Mouse (Mus musculus) intestine, embryonic 14.5 days (tissue): Measurements from ENCODE around the gene Rims4. TPM values are rescaled to one million over a fixed set of nuclear protein-coding genes. Genes with fewer than 3 reads are reported as not detected.

ENCODE experiments used
- ATAC-seq: fragments of 200-750 bp; cut with Nextera tagmentation; replicated peaks from 2 replicates; pipeline ENCODE4 v1.8.0; 2017; ENCODE audit warnings: low read depth, moderate number of reproducible peaks, moderate TSS enrichment, moderate library complexity; ENCODE audit not compliant: low FRiP score, low TSS enrichment
- DNase-seq: peaks from one replicate; pipeline ENCODE4 v3.0.0-alpha.2; 2018; ENCODE audit warnings: low spot score
- H3K27ac ChIP-seq: fragments of 300-500 bp; sonication (generic); 2 replicates; pipeline ENCODE4 v1.5.1; 2014; ENCODE audit warnings: low read depth, mild to moderate bottlenecking, control low read depth
- H3K27me3 ChIP-seq: fragments of 300-500 bp; sonication (generic); replicated peaks from 2 replicates; pipeline ENCODE4 v1.6.1; 2014; ENCODE audit warnings: low read length, control low read depth; ENCODE audit not compliant: control insufficient read depth, insufficient read depth
- H3K36me3 ChIP-seq: fragments of 300-500 bp; sonication (generic); 2 replicates; pipeline ENCODE4 v1.6.1; 2014; ENCODE audit warnings: low read length, control low read depth; ENCODE audit not compliant: control insufficient read depth, insufficient read depth
- H3K4me1 ChIP-seq: fragments of 300-500 bp; sonication (generic); replicated peaks from 2 replicates; pipeline ENCODE4 v1.6.1; 2014; ENCODE audit warnings: low read length, control low read depth, mixed read lengths; ENCODE audit not compliant: control insufficient read depth, insufficient read depth
- H3K4me2 ChIP-seq: fragments of 300-500 bp; sonication (generic); 2 replicates; pipeline ENCODE4 v1.6.1; 2014; ENCODE audit warnings: low read length
- H3K4me3 ChIP-seq: fragments of 300-500 bp; sonication (generic); 2 replicates; pipeline ENCODE4 v1.5.1; 2014; ENCODE audit warnings: low read depth, low read length, control low read depth, mixed read lengths
- H3K9ac ChIP-seq: fragments of 300-500 bp; sonication (generic); 2 replicates; pipeline ENCODE4 v1.6.1; 2014; ENCODE audit warnings: mild to moderate bottlenecking, low read length
- H3K9me3 ChIP-seq: fragments of 300-500 bp; sonication (generic); 2 replicates; pipeline ENCODE4 v1.6.1; 2016; ENCODE audit warnings: low read length, control low read depth; ENCODE audit not compliant: control insufficient read depth
- WGBS: fragments of 180-500 bp; shearing (Covaris S2); extraction: QIAGEN DNeasy Blood & Tissue Kit; methylation state at CpG from one replicate; pipeline ENCODE4 v1.1.7; 2014; 5-methylcytosine and 5-hydroxymethylcytosine counted together
- polyA plus RNA-seq: library from polyadenylated mRNA; unstranded; fragments of >200 nt; fragmentation: Nextera tagmentation; extraction: Ambion mirVana; gene quantifications from 2 replicates; pipeline ENCODE4 v1.2.1, GENCODE M21; 2014

Gene Rims4
- polyA plus RNA-seq, 1 experiment from 2014 or later: 0.30 TPM

- H3K4me2 ChIP-seq: no peak overlapping the region
- H3K27me3 ChIP-seq: no peaks in the 10 kb centered on the region
- WGBS: 88% methylated on average over 9 of the region's 9 CpGs
- H3K9ac ChIP-seq: no peak overlapping the region
- no peaks in the 10 kb centered on the region for H3K36me3 ChIP-seq
- ATAC-seq (no peak), DNase-seq (no peak)
- H3K27ac ChIP-seq: no peak overlapping the region
- no peaks in the 10 kb centered on the region for H3K4me1 ChIP-seq
- H3K4me3 ChIP-seq: no peak overlapping the region
- no peaks in the 10 kb centered on the region for H3K9me3 ChIP-seq
These were observed 52.4 kb downstream of the Rims4 start for GRCm38 (mm10) chr2:163866061-163866460.

DNA sequence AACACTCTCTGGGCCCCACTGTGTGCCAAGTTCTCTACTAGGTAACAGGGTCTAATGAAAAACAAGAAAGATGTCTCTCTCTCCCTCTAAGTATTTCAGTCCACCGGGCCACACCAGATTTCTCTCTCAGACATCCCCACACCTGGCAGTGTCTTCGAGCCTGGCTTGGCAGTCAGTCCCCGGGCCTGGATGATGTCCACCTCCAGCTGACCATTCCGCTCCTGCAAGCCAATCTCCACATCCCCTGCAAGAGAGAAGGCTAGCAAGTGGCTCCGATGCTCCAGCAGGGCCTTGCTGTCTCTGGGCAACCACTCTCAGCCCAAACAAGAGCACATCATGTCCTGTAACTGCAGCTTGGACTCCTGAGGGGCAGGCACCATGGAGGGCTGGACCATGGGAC, 53.2 kb downstream of the Rims4 start:
- DNase-seq (no peak), ATAC-seq (no peak)
- H3K9me3 ChIP-seq: no peaks in the 10 kb centered on the region
- H3K9ac ChIP-seq: no peak overlapping the region
- no peaks in the 10 kb centered on the region for H3K4me1 ChIP-seq
- no peak overlapping the region for H3K4me2 ChIP-seq
- no peaks in the 10 kb centered on the region for H3K36me3 ChIP-seq
- H3K27me3 ChIP-seq: no peaks in the 10 kb centered on the region
- no peak overlapping the region for H3K4me3 ChIP-seq
- no peak overlapping the region for H3K27ac ChIP-seq
- WGBS: 88% methylated on average over 5 of the region's 5 CpGs

DNA sequence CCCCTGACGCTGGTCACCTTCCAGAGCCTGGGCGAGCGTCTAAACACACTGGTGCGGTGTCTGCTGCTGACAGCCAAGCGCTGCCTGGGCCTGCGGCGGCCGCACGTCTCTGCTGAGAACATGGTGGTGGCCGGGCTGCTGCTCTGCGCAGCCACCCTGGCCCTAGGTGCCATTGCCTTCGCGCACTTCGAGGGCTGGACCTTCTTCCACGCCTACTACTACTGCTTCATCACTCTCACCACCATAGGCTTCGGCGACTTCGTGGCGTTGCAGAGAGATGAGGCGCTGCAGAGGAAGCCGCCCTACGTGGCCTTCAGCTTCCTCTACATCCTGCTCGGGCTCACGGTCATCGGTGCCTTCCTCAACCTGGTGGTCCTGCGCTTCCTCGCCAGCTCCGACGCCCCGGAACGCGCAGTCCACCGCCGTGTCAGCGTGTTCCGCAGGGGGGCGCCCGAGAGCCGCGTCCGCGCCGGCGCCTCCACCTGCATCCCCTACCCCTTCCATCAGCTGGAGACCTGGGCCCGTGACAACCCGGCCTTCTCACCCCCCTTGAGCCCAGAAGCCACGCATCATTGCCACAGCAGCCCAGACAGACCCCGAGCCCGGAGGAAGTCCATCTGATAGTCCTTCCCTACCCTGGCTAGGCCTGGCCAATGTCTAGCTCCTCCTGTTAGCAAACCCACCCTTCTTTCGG, 60.1 kb downstream of the Rims4 start:
- DNase-seq (peak; percentile 77), ATAC-seq (peak; percentile 66; the same call in 1 of the 2 replicates)
- no peak overlapping the region for H3K27ac ChIP-seq
- 12% methylated on average over 50 of the region's 50 CpGs for whole genome bisulfite sequencing
- peaks cover 7% of the 10 kb centered on the region for H3K4me1 ChIP-seq
- no peaks in the 10 kb centered on the region for H3K36me3 ChIP-seq
- peak overlapping the region; percentile 38 for H3K4me2 ChIP-seq
- no peaks in the 10 kb centered on the region for H3K9me3 ChIP-seq
- H3K27me3 ChIP-seq: peaks cover 54% of the 10 kb centered on the region
- no peak overlapping the region for H3K9ac ChIP-seq
- H3K4me3 ChIP-seq: peak overlapping the region; percentile 10; the same call in 1 of the 2 replicates

DNA sequence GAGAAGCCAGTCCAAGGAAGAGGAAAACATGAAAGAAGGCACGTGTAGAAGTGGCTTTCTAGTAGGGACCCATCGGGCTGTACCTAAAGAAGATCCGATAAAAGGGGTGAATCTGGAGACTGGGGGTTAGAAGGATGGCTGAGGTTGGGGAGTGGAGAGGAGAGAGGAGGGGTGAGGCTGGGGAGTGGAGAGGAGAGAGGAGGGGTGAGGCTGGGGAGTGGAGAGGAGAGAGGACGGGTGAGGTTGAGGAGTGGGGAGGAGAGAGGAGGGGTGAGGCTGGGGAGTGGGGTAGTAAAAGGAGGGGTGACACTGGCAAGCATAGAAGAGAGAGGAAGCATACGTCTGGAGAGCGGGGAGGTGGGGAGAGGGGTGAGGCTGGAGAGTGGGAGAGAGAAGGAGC, 61.2 kb downstream of the Rims4 start:
- Histone ChIP-seq H3K9me3 (no peaks in the 10 kb centered on the region), H3K4me1 (peaks cover 7% of the 10 kb centered on the region), H3K4me2 (no peak overlapping the region), H3K27me3 (peaks cover 63% of the 10 kb centered on the region), H3K36me3 (no peaks in the 10 kb centered on the region), H3K9ac (no peak overlapping the region), H3K4me3 (no peak overlapping the region), H3K27ac (no peak overlapping the region)
- no peak for DNase-seq
- 71% methylated on average over 6 of the region's 6 CpGs for WGBS
- ATAC-seq: no peak

DNA sequence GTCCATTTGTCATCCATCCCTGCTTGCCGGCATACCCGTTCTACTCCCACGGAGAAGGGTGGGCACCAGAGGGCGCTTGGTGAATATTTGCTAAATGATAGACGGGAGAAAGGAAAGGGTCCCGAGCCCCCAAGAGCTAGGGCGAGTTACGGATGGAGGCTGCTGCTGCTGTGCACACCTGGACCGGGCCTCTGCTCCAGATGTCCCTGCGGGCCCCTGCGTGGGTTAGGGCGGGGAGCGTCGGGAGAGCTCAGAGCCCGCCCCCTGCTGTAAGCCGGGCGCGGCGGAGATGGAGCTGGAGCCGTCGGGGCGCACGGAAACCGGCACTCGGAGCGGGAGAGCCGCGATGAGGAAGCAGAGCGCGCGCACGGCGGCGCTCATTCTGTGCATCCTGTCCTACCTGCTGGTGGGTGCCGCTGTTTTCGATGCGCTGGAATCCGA, 65.0 kb downstream of the Rims4 start, which contains the start of gene Kcnk15:
Gene Kcnk15 (plus strand): TSS at position 191 of the 441 bp plus-strand sequence.
- Histone ChIP-seq H3K9me3 (no peaks in the 10 kb centered on the region), H3K9ac (no peak within 1 kb of the TSS), H3K27me3 (peaks cover 80% of the 10 kb centered on the region), H3K4me1 (peaks cover 4% of the 10 kb centered on the region), H3K4me2 (peak within 1 kb of the TSS; percentile 26), H3K27ac (no peak within 1 kb of the TSS), H3K36me3 (no peaks in the 10 kb centered on the region), H3K4me3 (peak within 1 kb of the TSS; percentile 10)
- 2% methylated on average over 32 of the region's 38 CpGs for WGBS
- DNase-seq: peak; percentile 64
- no peak for ATAC-seq

GRCm38 (mm10) chr2:163842043-163842442, 76.4 kb downstream of the Rims4 start:
- H3K27me3 ChIP-seq: no peaks in the 10 kb centered on the region
- no peak overlapping the region for H3K4me2 ChIP-seq
- H3K4me3 ChIP-seq: no peak overlapping the region
- H3K4me1 ChIP-seq: no peaks in the 10 kb centered on the region
- H3K36me3 ChIP-seq: no peaks in the 10 kb centered on the region
- WGBS: 71% methylated on average over 4 of the region's 4 CpGs
- DNase-seq: no peak
- no peak overlapping the region for H3K9ac ChIP-seq
- no peak for ATAC-seq
- H3K27ac ChIP-seq: no peak overlapping the region
- no peaks in the 10 kb centered on the region for H3K9me3 ChIP-seq

DNA sequence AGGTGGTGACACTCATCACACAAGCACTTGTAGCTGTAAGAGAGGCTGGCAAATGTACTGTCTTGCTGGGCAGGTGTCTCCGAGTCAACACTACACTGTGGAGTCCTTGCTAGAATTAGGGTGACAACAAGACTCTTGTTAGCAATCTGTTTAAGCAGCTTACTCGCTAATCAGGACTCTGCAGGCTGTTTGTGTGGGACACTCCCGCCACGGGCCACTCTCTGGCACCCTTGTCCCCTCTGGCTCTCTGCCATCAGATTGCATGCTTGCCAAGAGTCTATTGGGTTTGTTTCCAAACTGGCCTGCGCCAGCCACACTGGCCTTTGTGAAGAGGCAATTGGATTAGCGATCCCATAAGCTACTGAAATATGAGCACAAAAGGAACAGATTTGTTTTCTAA, 79.0 kb downstream of the Rims4 start:
- no peaks in the 10 kb centered on the region for H3K27me3 ChIP-seq
- ATAC-seq: no peak
- H3K9me3 ChIP-seq: no peaks in the 10 kb centered on the region
- no peak for DNase-seq
- H3K4me2 ChIP-seq: no peak overlapping the region
- no peaks in the 10 kb centered on the region for H3K4me1 ChIP-seq
- no peak overlapping the region for H3K4me3 ChIP-seq
- H3K9ac ChIP-seq: no peak overlapping the region
- no peaks in the 10 kb centered on the region for H3K36me3 ChIP-seq
- 66% methylated on average over 6 of the region's 6 CpGs for WGBS
- H3K27ac ChIP-seq: no peak overlapping the region

GRCm38 (mm10) chr2:163838043-163838442, 80.4 kb downstream of the Rims4 start:
- ATAC-seq: no peak
- Histone ChIP-seq H3K27me3 (no peaks in the 10 kb centered on the region), H3K4me1 (no peaks in the 10 kb centered on the region), H3K4me2 (no peak overlapping the region), H3K4me3 (no peak overlapping the region), H3K36me3 (no peaks in the 10 kb centered on the region), H3K9ac (no peak overlapping the region), H3K9me3 (no peaks in the 10 kb centered on the region), H3K27ac (no peak overlapping the region)
- DNase-seq: peak; percentile 84
- WGBS: 26% methylated on average over 9 of the region's 9 CpGs

- H3K9ac ChIP-seq: no peak overlapping the region
- 52% methylated on average over 1 of the region's 1 CpGs for WGBS
- no peaks in the 10 kb centered on the region for H3K36me3 ChIP-seq
- H3K4me3 ChIP-seq: no peak overlapping the region
- no peaks in the 10 kb centered on the region for H3K4me1 ChIP-seq
- no peak for ATAC-seq
- H3K27me3 ChIP-seq: no peaks in the 10 kb centered on the region
- no peaks in the 10 kb centered on the region for H3K9me3 ChIP-seq
- no peak overlapping the region for H3K4me2 ChIP-seq
- H3K27ac ChIP-seq: no peak overlapping the region
- DNase-seq: no peak
These were observed 87.3 kb downstream of the Rims4 start for GRCm38 (mm10) chr2:163831163-163831562.
